Mouse (Mus musculus): ENCODE results near the gene Adcyap1. TPM values are rescaled to one million over a fixed set of nuclear protein-coding genes. Genes with fewer than 3 reads are reported as not detected.

Adcyap1 gene
- polyA plus RNA-seq (2016; fragmentation: Nextera tagmentation; extraction: Ambion mirVana): 21.5 and 22.5 TPM in 2 replicates

- Histone ChIP-seq H3K36me3 (no peaks in the 10 kb centered on the region), H3K27ac (replicated peaks) (peak within 1 kb of the TSS; percentile 83), H3K9ac (replicated peaks) (peak within 1 kb of the TSS; percentile 58), H3K4me2 (replicated peaks) (peak within 1 kb of the TSS; percentile 63), H3K27me3 (peaks cover 62% of the 10 kb centered on the region), H3K9me3 (no peaks in the 10 kb centered on the region), H3K4me1 (peaks cover 34% of the 10 kb centered on the region), H3K4me3 (peak within 1 kb of the TSS; percentile 45)
- no peak for ATAC-seq (ENCODE audit: low FRiP score, low read depth)
- WGBS: 26% methylated on average over 10 of the region's 10 CpGs
These were observed at the start of gene Adcyap1 for GRCm38 (mm10) chr17:93198717-93199116. Adcyap1 (plus strand) TSS chr17:93199017.

- no peak overlapping the region for H3K9ac ChIP-seq (replicated peaks)
- WGBS: 37% methylated on average over 1 of the region's 1 CpGs
- no peak overlapping the region for H3K4me2 ChIP-seq (replicated peaks)
- ATAC-seq (ENCODE audit: low FRiP score, low read depth): peak; percentile 75
- H3K27me3 ChIP-seq: no peaks in the 10 kb centered on the region
- no peak overlapping the region for H3K4me3 ChIP-seq
- H3K27ac ChIP-seq (replicated peaks): no peak overlapping the region
- no peaks in the 10 kb centered on the region for H3K9me3 ChIP-seq
- H3K36me3 ChIP-seq: no peaks in the 10 kb centered on the region
- no peaks in the 10 kb centered on the region for H3K4me1 ChIP-seq
These were observed 40.5 kb upstream of the Adcyap1 start for GRCm38 (mm10) chr17:93158280-93158851.

GRCm38 (mm10) chr17:93169572-93169971 is 29.2 kb upstream of the Adcyap1 start:
- Histone ChIP-seq H3K9me3 (no peaks in the 10 kb centered on the region), H3K36me3 (no peaks in the 10 kb centered on the region), H3K9ac (replicated peaks) (no peak overlapping the region), H3K27ac (replicated peaks) (no peak overlapping the region), H3K4me2 (replicated peaks) (no peak overlapping the region), H3K4me1 (no peaks in the 10 kb centered on the region), H3K4me3 (no peak overlapping the region), H3K27me3 (no peaks in the 10 kb centered on the region)
- ATAC-seq (ENCODE audit: low FRiP score, low read depth): no peak

GRCm38 (mm10) chr17:93196846-93197245 is 2.0 kb upstream of the Adcyap1 start:
- H3K36me3 ChIP-seq: no peaks in the 10 kb centered on the region
- H3K27me3 ChIP-seq: peaks cover 46% of the 10 kb centered on the region
- no peak overlapping the region for H3K27ac ChIP-seq (replicated peaks)
- H3K9me3 ChIP-seq: no peaks in the 10 kb centered on the region
- WGBS: 53% methylated on average over 2 of the region's 2 CpGs
- H3K4me3 ChIP-seq: no peak overlapping the region
- no peak overlapping the region for H3K4me2 ChIP-seq (replicated peaks)
- no peak for ATAC-seq (ENCODE audit: low FRiP score, low read depth)
- peaks cover 16% of the 10 kb centered on the region for H3K4me1 ChIP-seq
- H3K9ac ChIP-seq (replicated peaks): no peak overlapping the region

GRCm38 (mm10) chr17:93198213-93198612 is 604 bp upstream of the Adcyap1 start:
- no peaks in the 10 kb centered on the region for H3K36me3 ChIP-seq
- peaks cover 60% of the 10 kb centered on the region for H3K27me3 ChIP-seq
- no peak for ATAC-seq (ENCODE audit: low FRiP score, low read depth)
- peaks cover 29% of the 10 kb centered on the region for H3K4me1 ChIP-seq
- WGBS: 11% methylated on average over 4 of the region's 4 CpGs
- no peak overlapping the region for H3K27ac ChIP-seq (replicated peaks)
- H3K9me3 ChIP-seq: no peaks in the 10 kb centered on the region
- H3K4me3 ChIP-seq: no peak overlapping the region
- H3K9ac ChIP-seq (replicated peaks): no peak overlapping the region
- no peak overlapping the region for H3K4me2 ChIP-seq (replicated peaks)

GRCm38 (mm10) chr17:93199218-93199617 is 401 bp downstream of the Adcyap1 start:
- H3K36me3 ChIP-seq: no peaks in the 10 kb centered on the region
- H3K9ac ChIP-seq (replicated peaks): peak overlapping the region; percentile 58
- no peaks in the 10 kb centered on the region for H3K9me3 ChIP-seq
- ATAC-seq (ENCODE audit: low FRiP score, low read depth): no peak
- WGBS: under 1% methylated on average over 15 of the region's 15 CpGs
- peaks cover 37% of the 10 kb centered on the region for H3K4me1 ChIP-seq
- peaks cover 62% of the 10 kb centered on the region for H3K27me3 ChIP-seq
- peak overlapping the region; percentile 83 for H3K27ac ChIP-seq (replicated peaks)
- peak overlapping the region; percentile 45 for H3K4me3 ChIP-seq
- H3K4me2 ChIP-seq (replicated peaks): peak overlapping the region; percentile 63

GRCm38 (mm10) chr17:93199747-93200146 is 930 bp downstream of the Adcyap1 start:
- Histone ChIP-seq H3K27ac (replicated peaks) (peak overlapping the region; percentile 83), H3K4me1 (peaks cover 40% of the 10 kb centered on the region), H3K36me3 (no peaks in the 10 kb centered on the region), H3K4me2 (replicated peaks) (peak overlapping the region; percentile 63), H3K4me3 (peak overlapping the region; percentile 45), H3K9ac (replicated peaks) (peak overlapping the region; percentile 58), H3K27me3 (peaks cover 66% of the 10 kb centered on the region), H3K9me3 (no peaks in the 10 kb centered on the region)
- WGBS: under 1% methylated on average over 9 of the region's 9 CpGs
- no peak for ATAC-seq (ENCODE audit: low FRiP score, low read depth)

GRCm38 (mm10) chr17:93200386-93201264 is 1.8 kb downstream of the Adcyap1 start:
- Histone ChIP-seq H3K27ac (replicated peaks) (peak overlapping the region; percentile 83), H3K9me3 (no peaks in the 10 kb centered on the region), H3K36me3 (no peaks in the 10 kb centered on the region), H3K4me3 (peak overlapping the region; percentile 45), H3K9ac (replicated peaks) (peak overlapping the region; percentile 58), H3K27me3 (peaks cover 70% of the 10 kb centered on the region), H3K4me1 (peaks cover 40% of the 10 kb centered on the region), H3K4me2 (replicated peaks) (peak overlapping the region; percentile 63)
- 1% methylated on average over 29 of the region's 29 CpGs for WGBS
- peak; percentile 44; the same call in 1 of the 2 replicates for ATAC-seq (ENCODE audit: low FRiP score, low read depth)

- no peak for ATAC-seq (ENCODE audit: low FRiP score, low read depth)
- peak overlapping the region; percentile 83 for H3K27ac ChIP-seq (replicated peaks)
- H3K9ac ChIP-seq (replicated peaks): peak overlapping the region; percentile 58
These were observed 2.6 kb downstream of the Adcyap1 start for GRCm38 (mm10) chr17:93201265-93201925.

GRCm38 (mm10) chr17:93202165-93203075 is 3.6 kb downstream of the Adcyap1 start:
- Histone ChIP-seq H3K27ac (replicated peaks) (peak overlapping the region; percentile 83), H3K36me3 (no peaks in the 10 kb centered on the region), H3K4me3 (peak overlapping the region; percentile 45), H3K27me3 (peaks cover 61% of the 10 kb centered on the region), H3K9me3 (no peaks in the 10 kb centered on the region), H3K4me2 (replicated peaks) (peak overlapping the region; percentile 63), H3K4me1 (peaks cover 40% of the 10 kb centered on the region), H3K9ac (replicated peaks) (peak overlapping the region; percentile 58)
- WGBS: under 1% methylated on average over 44 of the region's 44 CpGs
- ATAC-seq (ENCODE audit: low FRiP score, low read depth): peak; percentile 54

More at GRCm38 (mm10) chr17:93201265-93201925, 2.6 kb downstream of the Adcyap1 start:
- Histone ChIP-seq H3K36me3 (no peaks in the 10 kb centered on the region), H3K4me1 (peaks cover 40% of the 10 kb centered on the region), H3K9me3 (no peaks in the 10 kb centered on the region), H3K27me3 (peaks cover 62% of the 10 kb centered on the region), H3K4me2 (replicated peaks) (peak overlapping the region; percentile 63), H3K4me3 (peak overlapping the region; percentile 45)
- 2% methylated on average over 16 of the region's 16 CpGs for WGBS
